ENCODE assay signal across 11 mouse cellular contexts in genomic region chr16:35681327-35682108, GRCm38 (mm10).
DNase-seq lines count a peak whose midpoint lies in the region; ATAC-seq and TF ChIP-seq lines count a peak whose summit lies in the region.
"Had no signal": no experiment of that assay in that cellular context is flagged by ENCODE, and none has a peak within 500 bp of the region (broad histone marks: within the 10 kb centered on the region; RNA-seq: fewer than 3 reads in every experiment).

No protein-coding gene starts in this region.

- TF ChIP-seq POLR2A in ES-Bruce4 (IDR thresholded peaks at IDR 0.05; ENCODE audit: insufficient read depth, low read length): no peak

- no peak overlapping the region for H3K4me2 ChIP-seq in heart, embryonic 12.5 days
- no peak overlapping the region for H3K4me2 ChIP-seq in midbrain, embryonic 11.5 days
- H3K4me2 ChIP-seq in forebrain, embryonic 15.5 days (replicated peaks): no peak overlapping the region
- no peak overlapping the region for H3K4me2 ChIP-seq in forebrain, embryonic 13.5 days

- H3K9ac ChIP-seq in ES-Bruce4 (ENCODE audit: low read depth, poor library complexity, severe bottlenecking): peak overlapping the region; percentile 13; the same call in 1 of the 2 replicates
- no peak overlapping the region for H3K9ac ChIP-seq in heart, embryonic 12.5 days
- H3K9ac ChIP-seq in midbrain, embryonic 11.5 days (ENCODE audit: low read length): no peak overlapping the region
- H3K9ac ChIP-seq in forebrain, embryonic 15.5 days (replicated peaks): no peak overlapping the region
- H3K9ac ChIP-seq in forebrain, embryonic 13.5 days: no peak overlapping the region

- WGBS in heart, embryonic 12.5 days: 62% methylated on average over 17 of the region's 17 CpGs
- WGBS in midbrain, embryonic 11.5 days: 55% methylated on average over 17 of the region's 17 CpGs
- 75% methylated on average over 17 of the region's 17 CpGs for WGBS in forebrain, embryonic 15.5 days
- 80% methylated on average over 17 of the region's 17 CpGs for WGBS in forebrain, embryonic 13.5 days

- no peak for ATAC-seq in heart, embryonic 12.5 days (ENCODE audit: insufficient number of reproducible peaks, low FRiP score)
- ATAC-seq in midbrain, embryonic 11.5 days (ENCODE audit: low FRiP score): peak; percentile 82
- ATAC-seq in forebrain, embryonic 15.5 days (replicated peaks): no peak
- no peak for ATAC-seq in forebrain, embryonic 13.5 days
- ATAC-seq: Patski had no signal

- H3K4me3 ChIP-seq in ES-Bruce4 (ENCODE audit: low read depth, low read length): peak overlapping the region; percentile 12
- H3K4me3 ChIP-seq in heart, embryonic 12.5 days: no peak overlapping the region
- no peak overlapping the region for H3K4me3 ChIP-seq in midbrain, embryonic 11.5 days (ENCODE audit: low read depth, low read length)
- H3K4me3 ChIP-seq in forebrain, embryonic 15.5 days: no peak overlapping the region
- no peak overlapping the region for H3K4me3 ChIP-seq in forebrain, embryonic 13.5 days

- DNase-seq in cerebellum, adult 8-10 months: peak; percentile 39
- DNase-seq in midbrain, embryonic 11.5 days (ENCODE audit: low spot score, missing footprints): peak; percentile 91
- DNase-seq in kidney, postnatal 36 days: no peak
- DNase-seq in kidney, postnatal 25 days: no peak
- DNase-seq: layer of hippocampus, adult 9-11 months; lung, postnatal 4 days had no signal

- no peaks in the 10 kb centered on the region for H3K36me3 ChIP-seq in ES-Bruce4 (ENCODE audit: control insufficient read depth, insufficient read depth, low read length, poor library complexity, severe bottlenecking)
- H3K36me3 ChIP-seq in heart, embryonic 12.5 days: no peaks in the 10 kb centered on the region
- no peaks in the 10 kb centered on the region for H3K36me3 ChIP-seq in midbrain, embryonic 11.5 days (ENCODE audit: control insufficient read depth, insufficient read depth, low read length)
- H3K36me3 ChIP-seq in forebrain, embryonic 15.5 days: no peaks in the 10 kb centered on the region
- H3K36me3 ChIP-seq in forebrain, embryonic 13.5 days (ENCODE audit: poor library complexity, severe bottlenecking): no peaks in the 10 kb centered on the region

- H3K4me1 ChIP-seq in ES-Bruce4 (ENCODE audit: control insufficient read depth, insufficient read depth, low read length): peaks cover 2% of the 10 kb centered on the region
- H3K4me1 ChIP-seq in heart, embryonic 12.5 days (replicated peaks): peaks cover 14% of the 10 kb centered on the region
- peaks cover 3% of the 10 kb centered on the region; the same call in 1 of the 2 replicates for H3K4me1 ChIP-seq in midbrain, embryonic 11.5 days (ENCODE audit: control insufficient read depth, insufficient read depth, low read length)
- peaks cover 2% of the 10 kb centered on the region; the same call in 1 of the 2 replicates for H3K4me1 ChIP-seq in forebrain, embryonic 15.5 days
- 0 out of 2 replicates have a peak, but pooled peaks cover 3% of the 10 kb centered on the region for H3K4me1 ChIP-seq in forebrain, embryonic 13.5 days

- H3K27ac ChIP-seq in ES-Bruce4 (ENCODE audit: insufficient read depth, low read length): no peak overlapping the region
- 0 out of 2 replicates have a peak overlapping the region, but pooled peaks have one; percentile 0 for H3K27ac ChIP-seq in heart, embryonic 12.5 days (ENCODE audit: poor library complexity, severe bottlenecking)
- no peak overlapping the region for H3K27ac ChIP-seq in midbrain, embryonic 11.5 days (ENCODE audit: low read depth, low read length)
- no peak overlapping the region for H3K27ac ChIP-seq in forebrain, embryonic 15.5 days (replicated peaks)
- no peak overlapping the region for H3K27ac ChIP-seq in forebrain, embryonic 13.5 days

- H3K9me3 ChIP-seq in ES-Bruce4 (replicated peaks; ENCODE audit: control insufficient read depth, insufficient read depth, low read length, poor library complexity, severe bottlenecking): no peaks in the 10 kb centered on the region
- H3K9me3 ChIP-seq in heart, embryonic 12.5 days (replicated peaks): no peaks in the 10 kb centered on the region
- no peaks in the 10 kb centered on the region for H3K9me3 ChIP-seq in midbrain, embryonic 11.5 days (ENCODE audit: control insufficient read depth, low read length)
- no peaks in the 10 kb centered on the region for H3K9me3 ChIP-seq in forebrain, embryonic 15.5 days
- H3K9me3 ChIP-seq in forebrain, embryonic 13.5 days (replicated peaks): no peaks in the 10 kb centered on the region

- H3K27me3 ChIP-seq in ES-Bruce4 (ENCODE audit: control insufficient read depth, insufficient read depth, low read length, poor library complexity, severe bottlenecking): no peaks in the 10 kb centered on the region
- no peaks in the 10 kb centered on the region for H3K27me3 ChIP-seq in heart, embryonic 12.5 days (replicated peaks)
- peaks cover 11% of the 10 kb centered on the region for H3K27me3 ChIP-seq in midbrain, embryonic 11.5 days (ENCODE audit: control insufficient read depth, insufficient read depth, low read length)
- no peaks in the 10 kb centered on the region for H3K27me3 ChIP-seq in forebrain, embryonic 15.5 days
- H3K27me3 ChIP-seq in forebrain, embryonic 13.5 days: no peaks in the 10 kb centered on the region

- no peak for TF ChIP-seq EP300 in ES-Bruce4 (IDR thresholded peaks at IDR 0.05; ENCODE audit: insufficient read depth, low read depth, low read length)

- no peak for TF ChIP-seq CTCF in ES-Bruce4 (IDR thresholded peaks at IDR 0.05; ENCODE audit: low read depth, low read length)

Comparison
In these comparisons a context has a peak if more than half of its experiments do, and no peak if none do; other contexts are left out.
1. DNase-seq: peak in cerebellum, adult 8-10 months (single experiment) and midbrain, embryonic 11.5 days (single experiment); none in kidney, postnatal 36 days (0 of 2) and kidney, postnatal 25 days (0 of 2).